Mouse (Mus musculus) midbrain, embryonic 10.5 days (tissue): ENCODE data around the gene Ak2. TPM values are rescaled to one million over a fixed set of nuclear protein-coding genes. Genes with fewer than 3 reads are reported as not detected.

Source experiments
- DNase-seq: peaks from one replicate; pipeline ENCODE4 v3.0.0-alpha.2; 2017; ENCODE audit warnings: low spot score
- H3K27ac ChIP-seq: fragments of 300-500 bp; sonication (generic); replicated peaks from 2 replicates; pipeline ENCODE4 v1.5.1; 2016; ENCODE audit warnings: mild to moderate bottlenecking
- H3K27me3 ChIP-seq: fragments of 300-500 bp; sonication (generic); 2 replicates; pipeline ENCODE4 v1.6.1; 2016; ENCODE audit warnings: low read depth, mild to moderate bottlenecking; ENCODE audit not compliant: poor library complexity, severe bottlenecking
- H3K36me3 ChIP-seq: fragments of 300-500 bp; sonication (generic); 2 replicates; pipeline ENCODE4 v1.6.1; 2016; ENCODE audit warnings: mild to moderate bottlenecking, moderate library complexity
- H3K4me1 ChIP-seq: fragments of 300-500 bp; sonication (generic); 2 replicates; pipeline ENCODE4 v1.6.1; 2016
- H3K4me3 ChIP-seq: fragments of 300-500 bp; sonication (generic); 2 replicates; pipeline ENCODE4 v1.5.1; 2016; ENCODE audit warnings: mild to moderate bottlenecking, moderate library complexity
- H3K9me3 ChIP-seq: fragments of 300-500 bp; sonication (generic); replicated peaks from 2 replicates; pipeline ENCODE4 v1.6.1; 2016; ENCODE audit warnings: mild to moderate bottlenecking
- WGBS: fragments of 180-500 bp; shearing (Covaris S2); methylation state at CpG from one replicate; pipeline ENCODE4 v1.1.7; 2016; 5-methylcytosine and 5-hydroxymethylcytosine counted together
- polyA plus RNA-seq: library from polyadenylated mRNA; unstranded; fragments of >200 nt; fragmentation: Nextera tagmentation; extraction: Ambion mirVana; gene quantifications from 2 replicates; pipeline ENCODE4 v1.2.1, GENCODE M21; 2016

Ak2 gene
- polyA plus RNA-seq, 1 experiment from 2014 or later = 205 TPM

DNA sequence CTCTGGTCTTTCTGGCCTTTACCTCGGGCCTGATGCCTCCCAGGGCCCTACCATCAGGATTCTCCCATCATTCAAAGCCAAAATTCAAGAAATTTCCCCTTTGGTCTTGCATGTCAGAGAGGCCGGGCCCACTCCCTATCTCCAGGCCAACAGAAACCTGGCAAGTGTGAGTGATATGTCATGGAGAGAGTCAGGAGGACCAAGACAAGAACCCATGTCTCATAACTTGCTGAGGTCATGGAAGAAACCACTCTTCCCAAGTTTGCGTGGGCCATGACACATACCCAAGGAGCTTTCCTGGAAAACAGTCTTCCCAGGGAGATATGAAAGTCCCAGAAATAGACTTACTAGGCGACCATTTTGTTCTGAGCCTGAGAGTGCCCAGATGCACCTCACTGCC is 30.1 kb downstream of the Ak2 start:
- Histone ChIP-seq H3K9me3 (no peaks in the 10 kb centered on the region), H3K27me3 (no peaks in the 10 kb centered on the region), H3K27ac (no peak overlapping the region), H3K4me3 (no peak overlapping the region), H3K4me1 (no peaks in the 10 kb centered on the region), H3K36me3 (no peaks in the 10 kb centered on the region)
- WGBS = 82% methylated on average over 4 of the region's 4 CpGs
- no peak for DNase-seq

DNA sequence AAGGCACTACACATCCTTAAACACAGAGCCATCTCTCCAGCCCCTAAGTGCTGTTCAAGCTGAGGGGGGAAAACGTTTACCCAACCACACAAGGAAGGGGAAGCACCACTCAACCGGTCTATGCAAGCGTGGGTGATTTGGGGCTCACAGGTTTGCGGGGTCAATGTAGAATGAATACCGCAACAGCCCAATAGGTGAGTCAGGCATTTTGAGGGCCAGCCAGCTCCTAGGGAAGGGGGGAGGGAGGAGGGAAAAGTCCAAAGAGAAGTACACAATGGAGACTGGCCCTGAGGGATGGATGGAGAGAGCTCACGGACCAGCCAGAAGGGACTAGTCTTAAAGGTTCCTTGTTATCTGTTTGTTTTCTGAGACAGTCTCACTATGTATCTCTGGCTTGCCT is 32.1 kb downstream of the Ak2 start:
- DNase-seq = no peak
- no peaks in the 10 kb centered on the region for H3K27me3 ChIP-seq
- H3K4me1 ChIP-seq = no peaks in the 10 kb centered on the region
- no peaks in the 10 kb centered on the region for H3K9me3 ChIP-seq
- 82% methylated on average over 6 of the region's 6 CpGs for WGBS
- no peak overlapping the region for H3K27ac ChIP-seq
- no peak overlapping the region for H3K4me3 ChIP-seq
- H3K36me3 ChIP-seq = no peaks in the 10 kb centered on the region

DNA sequence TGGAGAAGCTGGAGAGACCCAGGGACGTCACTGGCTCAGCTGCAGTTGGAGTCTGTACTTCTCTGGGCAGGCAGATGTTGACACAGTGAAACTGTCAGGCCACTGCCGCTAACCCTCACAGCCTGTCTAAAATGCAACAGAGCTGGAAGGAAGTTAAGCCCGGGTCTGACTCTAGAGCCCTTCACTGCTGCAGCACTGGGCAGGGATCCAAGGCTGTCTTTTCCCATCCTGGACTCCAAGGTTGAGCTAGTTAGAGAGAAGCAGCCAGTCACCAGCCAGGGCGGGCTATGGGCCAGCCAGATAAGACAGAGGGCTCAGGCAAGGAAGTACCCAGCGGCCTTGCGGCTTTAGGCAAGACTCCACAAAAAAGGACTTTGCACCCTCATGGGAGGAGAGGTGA is 33.0 kb downstream of the Ak2 start:
- H3K4me3 ChIP-seq = no peak overlapping the region
- no peak overlapping the region for H3K27ac ChIP-seq
- H3K36me3 ChIP-seq = no peaks in the 10 kb centered on the region
- no peaks in the 10 kb centered on the region for H3K9me3 ChIP-seq
- 72% methylated on average over 6 of the region's 6 CpGs for WGBS
- DNase-seq = no peak
- no peaks in the 10 kb centered on the region for H3K4me1 ChIP-seq
- H3K27me3 ChIP-seq = no peaks in the 10 kb centered on the region

DNA sequence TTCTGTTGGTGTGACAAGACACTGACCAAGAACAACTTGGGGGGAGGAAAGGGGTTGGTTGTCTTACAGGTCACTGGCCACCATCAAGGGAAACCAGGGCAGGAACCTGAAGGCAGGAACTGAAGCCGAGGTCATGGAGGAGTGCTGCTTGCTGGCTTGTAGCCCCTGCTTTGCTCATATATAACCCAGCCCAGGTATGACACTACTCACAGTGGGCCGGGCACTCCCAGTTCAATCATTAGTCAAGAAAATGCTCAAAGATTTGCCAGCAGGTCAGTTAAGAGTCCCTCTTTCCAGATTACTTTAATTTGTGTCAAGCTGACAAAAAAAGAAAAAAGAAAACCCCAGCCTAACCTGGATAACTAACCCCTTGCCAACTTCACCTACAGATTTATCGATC is 33.9 kb downstream of the Ak2 start:
- no peak for DNase-seq
- Histone ChIP-seq H3K4me3 (no peak overlapping the region), H3K36me3 (no peaks in the 10 kb centered on the region), H3K4me1 (no peaks in the 10 kb centered on the region), H3K27ac (no peak overlapping the region), H3K27me3 (no peaks in the 10 kb centered on the region), H3K9me3 (no peaks in the 10 kb centered on the region)
- 94% methylated on average over 3 of the region's 3 CpGs for WGBS

DNA sequence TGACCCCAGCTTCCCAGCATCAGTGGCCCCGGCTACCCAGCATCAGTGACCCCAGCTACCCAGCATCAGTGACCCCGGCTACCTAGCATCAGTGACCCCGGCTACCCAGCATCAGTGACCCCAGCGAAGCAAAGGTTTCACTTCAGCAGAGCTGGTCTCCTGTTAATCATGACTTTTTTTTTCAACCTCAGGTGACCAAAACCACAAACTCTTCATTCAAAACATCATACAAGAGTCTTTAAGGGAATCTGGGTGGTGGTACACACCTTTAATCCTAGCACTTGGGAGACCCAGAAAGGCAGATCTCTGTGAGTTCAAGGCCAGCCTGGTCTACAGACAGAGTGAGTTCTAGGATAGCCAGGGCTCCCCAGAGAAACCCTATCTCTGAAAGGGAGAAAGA is 39.0 kb downstream of the Ak2 start:
- Histone ChIP-seq H3K4me1 (peaks cover 19% of the 10 kb centered on the region), H3K36me3 (no peaks in the 10 kb centered on the region), H3K27ac (no peak overlapping the region), H3K9me3 (no peaks in the 10 kb centered on the region), H3K4me3 (no peak overlapping the region), H3K27me3 (peaks cover 10% of the 10 kb centered on the region)
- WGBS = 90% methylated on average over 4 of the region's 4 CpGs
- no peak for DNase-seq

DNA sequence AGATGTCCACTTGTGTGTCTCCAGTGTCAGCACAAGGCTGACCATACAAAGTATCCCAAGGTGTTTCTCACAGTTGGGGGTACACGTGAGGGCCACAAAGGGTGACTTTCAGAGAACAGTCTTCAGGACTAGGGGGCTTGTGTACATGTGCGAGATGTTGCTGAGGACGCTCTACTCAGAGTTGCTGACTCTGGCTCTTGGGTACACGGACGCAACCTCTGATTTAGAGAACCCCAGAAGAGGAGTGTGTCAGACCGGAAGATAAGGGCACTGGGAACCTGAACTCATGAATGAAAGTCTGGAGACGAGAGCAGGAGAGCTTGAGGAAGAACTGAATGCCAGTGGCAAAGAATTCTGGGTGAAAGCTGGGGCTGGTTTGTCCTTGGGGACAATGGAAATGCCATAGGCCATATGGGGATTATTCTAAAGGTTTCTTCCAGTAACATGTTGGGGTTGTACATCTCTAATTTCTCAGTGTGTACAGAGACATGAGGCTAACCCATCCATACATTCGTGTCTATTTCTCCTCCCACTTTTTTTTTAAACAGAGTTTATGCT is 39.7 kb downstream of the Ak2 start:
- Histone ChIP-seq H3K36me3 (no peaks in the 10 kb centered on the region), H3K9me3 (no peaks in the 10 kb centered on the region), H3K4me1 (peaks cover 19% of the 10 kb centered on the region), H3K27ac (no peak overlapping the region), H3K27me3 (peaks cover 10% of the 10 kb centered on the region), H3K4me3 (no peak overlapping the region)
- DNase-seq = no peak
- WGBS = 82% methylated on average over 8 of the region's 8 CpGs

DNA sequence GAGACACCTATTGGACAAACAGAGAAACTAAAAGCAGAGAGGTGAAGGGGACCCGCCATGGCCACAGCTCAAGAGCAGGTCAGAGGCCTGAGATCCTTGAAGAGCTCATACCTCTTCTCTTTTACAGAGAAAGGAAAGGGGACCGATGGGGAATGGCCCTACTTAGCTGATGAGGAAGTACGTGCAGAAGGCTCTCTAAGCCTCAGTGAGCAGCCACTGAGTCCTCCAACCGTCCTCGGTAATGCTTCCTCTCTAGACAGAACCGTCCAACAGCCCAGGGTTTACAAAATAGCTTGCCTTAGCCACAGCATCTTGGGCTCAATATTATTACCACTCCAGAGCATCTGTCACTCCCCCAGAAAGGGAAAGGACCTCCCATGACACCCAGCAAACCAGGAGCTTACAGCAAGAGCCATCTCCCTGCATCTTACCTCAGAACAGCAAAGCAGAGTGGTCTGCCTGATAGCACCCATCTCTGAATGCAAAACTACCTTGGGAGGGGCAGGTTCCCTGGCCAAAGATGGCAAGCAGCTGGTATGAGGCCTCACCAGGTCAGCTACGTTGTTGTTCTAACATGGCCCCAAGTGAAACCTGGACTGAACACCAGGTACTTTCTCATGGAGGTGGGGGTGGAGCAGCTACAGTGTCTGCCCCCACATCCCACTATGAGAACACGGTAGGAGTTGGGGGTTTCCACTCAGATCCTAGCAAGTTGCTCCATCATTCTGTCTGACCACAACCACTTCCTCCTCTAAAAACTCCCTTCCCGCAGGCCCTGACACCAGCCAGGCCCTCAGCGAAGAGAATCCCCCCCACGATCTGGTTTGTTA is 40.6 kb downstream of the Ak2 start:
- no peaks in the 10 kb centered on the region for H3K9me3 ChIP-seq
- no peak overlapping the region for H3K27ac ChIP-seq
- H3K4me3 ChIP-seq = no peak overlapping the region
- peaks cover 10% of the 10 kb centered on the region for H3K27me3 ChIP-seq
- WGBS = 79% methylated on average over 11 of the region's 11 CpGs
- DNase-seq = no peak
- no peaks in the 10 kb centered on the region for H3K36me3 ChIP-seq
- peaks cover 19% of the 10 kb centered on the region for H3K4me1 ChIP-seq

DNA sequence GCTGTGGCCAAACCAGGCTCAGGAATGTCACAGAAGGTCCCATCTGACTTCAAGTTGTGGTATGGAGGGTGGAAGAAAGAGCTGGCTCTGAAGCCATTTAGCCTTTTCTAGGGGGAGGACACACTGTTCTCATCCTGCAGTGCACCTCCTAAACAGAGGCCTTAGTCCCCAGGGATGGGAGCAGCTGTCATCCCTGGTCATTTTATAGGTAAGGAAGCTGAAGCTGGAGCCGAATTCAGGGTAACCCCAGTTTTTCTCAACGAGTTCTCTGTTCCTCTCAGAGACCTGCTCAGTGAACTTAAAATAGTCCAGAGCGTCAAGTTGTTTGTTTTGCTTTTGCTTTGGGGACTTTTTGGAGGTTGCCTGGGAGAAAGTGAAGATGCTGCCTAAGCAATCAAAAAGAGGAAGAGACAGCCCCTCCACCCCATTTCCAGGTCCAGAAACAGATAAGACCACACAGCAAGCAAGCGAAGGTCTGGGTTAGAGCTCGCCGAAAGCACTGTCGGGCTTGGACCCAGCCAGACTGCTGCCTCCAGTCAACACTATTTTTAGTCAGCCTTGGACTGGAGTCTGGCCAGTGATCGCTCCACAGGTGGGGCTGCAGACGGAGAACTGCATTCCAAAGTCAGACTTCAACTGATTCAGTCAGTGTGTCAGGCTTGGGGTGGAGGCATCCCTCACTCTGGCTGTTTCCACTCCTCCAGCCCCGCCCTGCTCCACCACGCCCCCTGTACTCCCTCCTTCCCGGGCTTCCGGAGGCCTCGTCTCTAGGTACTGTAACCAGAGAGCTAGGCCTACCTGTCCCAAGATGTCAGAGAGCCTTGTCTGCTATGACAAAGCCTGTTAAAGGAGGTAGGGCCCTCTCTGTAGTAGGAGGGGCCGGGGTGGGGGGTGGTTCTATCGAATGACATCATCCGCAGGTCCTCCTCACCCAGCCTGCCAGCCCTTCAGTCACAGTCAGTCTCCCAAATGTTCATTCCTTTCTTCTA is 41.5 kb downstream of the Ak2 start:
- Histone ChIP-seq H3K27me3 (peaks cover 10% of the 10 kb centered on the region), H3K36me3 (no peaks in the 10 kb centered on the region), H3K27ac (no peak overlapping the region; the same call in 1 of the 2 replicates), H3K9me3 (no peaks in the 10 kb centered on the region), H3K4me3 (no peak overlapping the region), H3K4me1 (peaks cover 19% of the 10 kb centered on the region)
- DNase-seq = peak; percentile 31
- 31% methylated on average over 17 of the region's 17 CpGs for WGBS

DNA sequence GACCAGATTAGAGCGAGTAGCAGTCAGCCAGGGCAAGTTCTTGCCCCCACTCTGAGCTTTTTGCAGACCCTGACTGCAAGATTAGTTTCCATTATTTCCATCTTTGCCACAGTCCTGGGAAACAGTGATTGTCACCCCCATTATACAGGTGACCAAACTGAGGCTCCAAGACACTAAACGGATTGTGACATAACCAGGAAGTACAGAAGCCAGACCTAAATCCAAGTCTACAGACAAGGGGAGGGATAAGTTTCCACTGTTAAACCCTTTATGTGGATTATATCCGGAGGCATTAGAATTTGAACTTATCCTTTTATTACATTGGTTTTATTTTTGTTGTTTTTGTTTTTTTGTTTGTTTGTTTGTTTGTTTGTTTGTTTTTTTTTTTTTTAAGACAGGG is 42.5 kb downstream of the Ak2 start:
- peaks cover 19% of the 10 kb centered on the region for H3K4me1 ChIP-seq
- H3K4me3 ChIP-seq = no peak overlapping the region
- no peaks in the 10 kb centered on the region for H3K9me3 ChIP-seq
- no peaks in the 10 kb centered on the region for H3K36me3 ChIP-seq
- no peak overlapping the region for H3K27ac ChIP-seq
- 91% methylated on average over 3 of the region's 3 CpGs for WGBS
- DNase-seq = no peak
- H3K27me3 ChIP-seq = peaks cover 10% of the 10 kb centered on the region

DNA sequence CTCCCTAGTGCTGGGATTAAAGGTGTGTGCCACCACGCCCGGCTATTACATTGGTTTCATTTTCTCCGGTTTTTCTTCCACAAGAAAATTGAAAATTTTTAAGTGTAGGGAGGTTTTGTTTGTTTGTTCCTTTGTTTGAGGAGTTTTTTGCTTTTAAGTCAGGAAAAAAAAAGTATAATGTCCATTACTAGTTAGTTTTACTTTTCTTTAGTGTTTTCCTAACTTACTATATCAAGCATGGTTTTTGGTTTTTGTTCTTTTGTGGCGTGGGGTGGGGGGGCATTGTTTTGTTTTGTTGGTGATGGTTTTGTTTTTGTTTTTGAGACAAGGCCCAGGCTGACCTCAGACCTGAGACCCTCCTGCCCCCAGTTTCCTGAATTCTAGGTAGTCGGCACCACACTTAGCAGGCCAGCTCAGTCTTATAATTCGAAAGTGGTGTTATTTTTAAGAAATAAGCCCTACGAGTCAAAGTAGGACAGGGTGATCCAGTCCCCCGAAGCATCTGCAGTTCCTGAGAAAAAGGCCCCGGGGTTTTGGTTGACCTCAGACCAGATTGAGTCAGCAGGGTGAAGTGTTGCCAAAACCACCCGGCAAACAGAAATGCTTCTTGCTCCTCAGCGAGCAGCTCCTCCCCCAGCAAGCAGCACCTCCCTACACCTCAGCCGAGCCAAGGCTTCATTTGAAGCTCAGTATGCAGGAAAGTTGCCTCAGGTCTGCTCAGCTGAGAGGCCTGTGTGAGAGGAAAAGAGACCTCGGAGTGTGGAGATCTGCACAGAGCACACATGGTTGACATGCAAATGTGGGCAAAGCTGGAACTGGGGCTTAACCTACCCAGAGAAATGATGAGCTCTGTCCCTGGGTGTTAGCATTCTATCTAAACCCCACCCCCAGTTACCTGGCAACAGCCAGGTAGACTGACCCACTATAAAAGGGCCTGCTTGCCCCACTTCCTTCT is 43.2 kb downstream of the Ak2 start:
- H3K27ac ChIP-seq = no peak overlapping the region
- no peaks in the 10 kb centered on the region for H3K36me3 ChIP-seq
- WGBS = 61% methylated on average over 13 of the region's 13 CpGs
- peaks cover 19% of the 10 kb centered on the region for H3K4me1 ChIP-seq
- peaks cover 10% of the 10 kb centered on the region for H3K27me3 ChIP-seq
- DNase-seq = no peak
- H3K4me3 ChIP-seq = no peak overlapping the region
- H3K9me3 ChIP-seq = no peaks in the 10 kb centered on the region

DNA sequence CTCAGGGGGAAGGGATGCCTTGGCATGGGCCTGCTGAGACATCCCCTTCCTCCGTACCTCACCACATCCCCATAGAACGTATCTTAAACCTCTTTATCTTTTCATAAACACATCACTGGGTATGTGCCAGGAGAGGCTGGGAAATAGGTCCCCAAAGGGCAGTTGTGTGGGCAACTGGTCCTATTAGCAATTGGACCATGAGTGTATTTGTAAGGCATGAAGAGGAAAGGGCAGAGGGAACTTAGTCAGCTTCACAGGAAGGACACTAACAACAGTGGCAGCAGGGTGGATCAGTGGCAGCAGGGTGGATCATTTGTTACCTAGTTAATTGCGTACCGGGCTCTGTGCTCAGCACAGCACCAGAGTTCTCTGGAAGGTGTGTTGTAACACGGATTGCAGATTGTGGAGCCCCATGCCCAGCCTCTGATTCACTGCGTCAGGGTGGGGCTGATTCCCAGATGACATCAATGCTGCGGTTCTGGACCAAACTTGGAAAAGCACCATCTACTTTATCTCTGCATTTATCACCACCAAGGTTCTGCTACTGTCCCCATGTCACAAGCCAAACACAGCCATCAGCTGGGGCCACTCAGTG is 44.2 kb downstream of the Ak2 start:
- no peak for DNase-seq

More for the DNA sequence above, 44.2 kb downstream of the Ak2 start:
- 77% methylated on average over 7 of the region's 7 CpGs for WGBS
- Histone ChIP-seq H3K4me3 (no peak overlapping the region), H3K27me3 (peaks cover 10% of the 10 kb centered on the region), H3K9me3 (no peaks in the 10 kb centered on the region), H3K27ac (no peak overlapping the region), H3K4me1 (peaks cover 19% of the 10 kb centered on the region), H3K36me3 (no peaks in the 10 kb centered on the region)
